In the genomic region with DNA sequence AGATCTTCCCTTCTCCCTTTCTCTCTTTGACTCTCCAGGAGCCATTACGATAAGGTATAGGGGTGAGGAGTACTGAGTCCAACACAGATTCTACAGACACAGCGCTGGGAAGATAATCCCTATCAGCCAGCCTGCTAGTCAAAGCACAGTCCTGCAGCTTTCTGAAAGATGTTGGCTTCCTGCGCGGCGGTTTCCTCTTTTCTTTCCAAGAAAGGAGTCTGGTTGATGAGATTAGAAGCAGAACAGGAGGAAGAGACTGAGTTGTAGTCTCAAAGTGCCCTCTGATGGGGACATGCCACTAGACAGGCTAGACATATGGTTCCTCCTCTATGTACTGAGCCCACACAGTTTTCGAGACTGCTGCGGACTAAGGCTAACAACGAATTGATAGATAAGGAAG, we compare ENCODE assay signal across 13 mouse cellular contexts. TPM values are rescaled to one million over a fixed set of nuclear protein-coding genes. Genes with fewer than 3 reads are reported as not detected.
DNase-seq lines count a peak whose midpoint lies in the region; ATAC-seq lines count a peak whose summit lies in the region.
"Had no signal": no experiment of that assay in that cellular context is flagged by ENCODE, and none has a peak within 500 bp of the region (broad histone marks: within the 10 kb centered on the region; RNA-seq: fewer than 3 reads in every experiment).

No protein-coding gene starts in this region.

- DNase-seq in kidney, postnatal 4 days, result peak; percentile 14 to 19
- no peak for DNase-seq in kidney, postnatal 14 days
- peak; percentile 66 to 68 for DNase-seq in cerebellum, postnatal 10 days
- DNase-seq in embryo, embryonic 11 days, result no peak
- DNase-seq in hindbrain, embryonic 10.5 days (ENCODE audit: low spot score), result no peak
- DNase-seq: adrenal gland, postnatal 10 days; gastrocnemius, postnatal 14 days; thymus, postnatal 25 days had no signal

- H3K4me1 ChIP-seq in heart, embryonic 15.5 days (replicated peaks), result peaks cover 14% of the 10 kb centered on the region
- peaks cover 7% of the 10 kb centered on the region for H3K4me1 ChIP-seq in hindbrain, embryonic 10.5 days (replicated peaks)

- no peak overlapping the region for H3K4me3 ChIP-seq in heart, embryonic 15.5 days
- H3K4me3 ChIP-seq in hindbrain, embryonic 10.5 days, result no peak overlapping the region
- H3K4me3 ChIP-seq: embryonic facial prominence, embryonic 15.5 days had no signal

- 45% methylated on average over 8 of the region's 8 CpGs for WGBS in heart, embryonic 15.5 days
- WGBS in hindbrain, embryonic 10.5 days, result 86% methylated on average over 8 of the region's 8 CpGs

- H3K27me3 ChIP-seq in heart, embryonic 15.5 days, result no peaks in the 10 kb centered on the region
- H3K27me3 ChIP-seq in hindbrain, embryonic 10.5 days (ENCODE audit: insufficient read depth, poor library complexity, severe bottlenecking), result peaks cover 14% of the 10 kb centered on the region

- H3K9ac ChIP-seq in heart, embryonic 15.5 days, result no peak overlapping the region
- H3K9ac ChIP-seq: embryonic facial prominence, embryonic 15.5 days had no signal

- H3K36me3 ChIP-seq in heart, embryonic 15.5 days, result no peaks in the 10 kb centered on the region
- H3K36me3 ChIP-seq in hindbrain, embryonic 10.5 days, result no peaks in the 10 kb centered on the region
- H3K36me3 ChIP-seq: embryonic facial prominence, embryonic 15.5 days had no signal

- H3K27ac ChIP-seq in heart, embryonic 15.5 days, result no peak overlapping the region
- H3K27ac ChIP-seq in hindbrain, embryonic 10.5 days, result no peak overlapping the region
- H3K27ac ChIP-seq: embryonic facial prominence, embryonic 15.5 days had no signal

- no peaks in the 10 kb centered on the region for H3K9me3 ChIP-seq in heart, embryonic 15.5 days (replicated peaks)
- no peaks in the 10 kb centered on the region for H3K9me3 ChIP-seq in hindbrain, embryonic 10.5 days
- H3K9me3 ChIP-seq: embryonic facial prominence, embryonic 15.5 days had no signal

- no peak overlapping the region for H3K4me2 ChIP-seq in heart, embryonic 15.5 days
- H3K4me2 ChIP-seq: embryonic facial prominence, embryonic 15.5 days had no signal

- peak; percentile 74 for ATAC-seq in heart, embryonic 15.5 days (replicated peaks; ENCODE audit: insufficient number of reproducible peaks, insufficient read depth, low FRiP score, low read depth)
- peak; percentile 43 for ATAC-seq in megakaryocyte, adult 5-6 weeks (ENCODE audit: poor library complexity, severe bottlenecking)

RNA-seq across cellular contexts. Expression of gene Rgs7bp, which starts 6.1 kb away (rescaled TPM):
- 2.7 and 3.2 TPM in 2 replicates for polyA plus RNA-seq in heart, embryonic 15.5 days (2015; fragmentation: Nextera tagmentation; extraction: Ambion mirVana)
- 0.02 and 0.18 TPM in 2 replicates for total RNA-seq in megakaryocyte, adult 5-6 weeks (2015)
- 0.04 and 0.07 TPM in 2 replicates for total RNA-seq in megakaryocyte, adult 5-6 weeks (2017)
- polyA plus RNA-seq in hindbrain, embryonic 10.5 days (2016; fragmentation: Nextera tagmentation; extraction: Ambion mirVana), result 0.66 and 1.0 TPM in 2 replicates

RNA-seq across cellular contexts. Expression of gene 4933425L06Rik, which starts 33.3 kb away (rescaled TPM):
- polyA plus RNA-seq in heart, embryonic 15.5 days (2015; fragmentation: Nextera tagmentation; extraction: Ambion mirVana), result not detected in 2 replicates
- not detected in 2 replicates for total RNA-seq in megakaryocyte, adult 5-6 weeks (2015)
- not detected in 2 replicates for total RNA-seq in megakaryocyte, adult 5-6 weeks (2017)
- polyA plus RNA-seq in hindbrain, embryonic 10.5 days (2016; fragmentation: Nextera tagmentation; extraction: Ambion mirVana), result not detected in 2 replicates
- total RNA-seq: adrenal gland, postnatal 10 days; gastrocnemius, postnatal 14 days had no signal
- polyA plus RNA-seq: embryonic facial prominence, embryonic 15.5 days; kidney, embryonic 16.5 days; limb, embryonic 14.5 days had no signal

Comparison
In these comparisons a context has a peak if more than half of its experiments do, and no peak if none do; other contexts are left out.
1. DNase-seq: peak in kidney, postnatal 4 days (2 of 2) and cerebellum, postnatal 10 days (2 of 2); none in kidney, postnatal 14 days (single experiment), embryo, embryonic 11 days (single experiment) and hindbrain, embryonic 10.5 days (single experiment).